Mouse (Mus musculus): Measurements from ENCODE around the gene Setd7. TPM values are rescaled to one million over a fixed set of nuclear protein-coding genes. Genes with fewer than 3 reads are reported as not detected.

Gene Setd7
- polyA plus RNA-seq, 1 experiment from 2014 or later, result 2.1 TPM

- Histone ChIP-seq H3K27me3 (replicated peaks; ENCODE audit: insufficient read depth, low read length) (no peaks in the 10 kb centered on the region), H3K9ac (replicated peaks; ENCODE audit: low read depth) (no peak overlapping the region), H3K4me1 (ENCODE audit: insufficient read depth, low read depth, low read length) (no peaks in the 10 kb centered on the region), H3K4me2 (replicated peaks; ENCODE audit: low read depth, low read length) (no peak overlapping the region), H3K9me3 (ENCODE audit: low read length) (no peaks in the 10 kb centered on the region), H3K27ac (ENCODE audit: low read length) (no peak overlapping the region), H3K4me3 (ENCODE audit: low read depth, low read length) (no peak overlapping the region), H3K36me3 (ENCODE audit: insufficient read depth, low read length) (peaks cover 30% of the 10 kb centered on the region)
- ATAC-seq (no peak), DNase-seq (ENCODE audit: low spot score) (no peak)
- 72% methylated on average over 9 of the region's 9 CpGs for WGBS
- TF ChIP-seq EP300 (IDR thresholded peaks at IDR 0.05) (no peak), CTCF (IDR thresholded peaks at IDR 0.05) (no peak)
Observed at GRCm38 (mm10) chr3:51534013-51534412, 26.7 kb downstream of the Setd7 start.

GRCm38 (mm10) chr3:51533573-51533972 is 27.1 kb downstream of the Setd7 start:
- Histone ChIP-seq H3K27ac (ENCODE audit: low read length) (no peak overlapping the region), H3K4me3 (ENCODE audit: low read depth, low read length) (no peak overlapping the region), H3K36me3 (ENCODE audit: insufficient read depth, low read length) (peaks cover 30% of the 10 kb centered on the region), H3K9ac (replicated peaks; ENCODE audit: low read depth) (no peak overlapping the region), H3K27me3 (replicated peaks; ENCODE audit: insufficient read depth, low read length) (no peaks in the 10 kb centered on the region), H3K9me3 (ENCODE audit: low read length) (no peaks in the 10 kb centered on the region), H3K4me2 (replicated peaks; ENCODE audit: low read depth, low read length) (no peak overlapping the region), H3K4me1 (ENCODE audit: insufficient read depth, low read depth, low read length) (no peaks in the 10 kb centered on the region)
- DNase-seq (ENCODE audit: low spot score) (no peak), ATAC-seq (no peak)
- TF ChIP-seq EP300 (IDR thresholded peaks at IDR 0.05), result no peak
- TF ChIP-seq CTCF (IDR thresholded peaks at IDR 0.05), result no peak
- WGBS, result 64% methylated on average over 5 of the region's 5 CpGs

- peaks cover 28% of the 10 kb centered on the region for H3K36me3 ChIP-seq (ENCODE audit: insufficient read depth, low read length)
- H3K4me1 ChIP-seq (ENCODE audit: insufficient read depth, low read depth, low read length), result no peaks in the 10 kb centered on the region
- H3K27me3 ChIP-seq (replicated peaks; ENCODE audit: insufficient read depth, low read length), result no peaks in the 10 kb centered on the region
- H3K4me2 ChIP-seq (replicated peaks; ENCODE audit: low read depth, low read length), result peak overlapping the region; percentile 9; the same call in 1 of the 2 replicates
- H3K9ac ChIP-seq (replicated peaks; ENCODE audit: low read depth), result no peak overlapping the region
- no peaks in the 10 kb centered on the region for H3K9me3 ChIP-seq (ENCODE audit: low read length)
- DNase-seq (ENCODE audit: low spot score) (no peak), ATAC-seq (no peak)
- no peak overlapping the region for H3K4me3 ChIP-seq (ENCODE audit: low read depth, low read length)
- TF ChIP-seq EP300 (IDR thresholded peaks at IDR 0.05) (no peak), CTCF (IDR thresholded peaks at IDR 0.05) (no peak)
- H3K27ac ChIP-seq (ENCODE audit: low read length), result peak overlapping the region; percentile 76
- WGBS, result 52% methylated on average over 5 of the region's 5 CpGs
Observed at GRCm38 (mm10) chr3:51532282-51532620, 28.4 kb downstream of the Setd7 start.

- ATAC-seq (peak; percentile 82), DNase-seq (ENCODE audit: low spot score) (peak; percentile 87)
- Histone ChIP-seq H3K27ac (ENCODE audit: low read length) (peak overlapping the region; percentile 76), H3K27me3 (replicated peaks; ENCODE audit: insufficient read depth, low read length) (no peaks in the 10 kb centered on the region), H3K4me1 (ENCODE audit: insufficient read depth, low read depth, low read length) (no peaks in the 10 kb centered on the region), H3K9ac (replicated peaks; ENCODE audit: low read depth) (no peak overlapping the region), H3K4me2 (replicated peaks; ENCODE audit: low read depth, low read length) (peak overlapping the region; percentile 9; the same call in 1 of the 2 replicates), H3K4me3 (ENCODE audit: low read depth, low read length) (no peak overlapping the region), H3K36me3 (ENCODE audit: insufficient read depth, low read length) (peaks cover 28% of the 10 kb centered on the region), H3K9me3 (ENCODE audit: low read length) (no peaks in the 10 kb centered on the region)
- WGBS, result 49% methylated on average over 13 of the region's 13 CpGs
- TF ChIP-seq EP300 (IDR thresholded peaks at IDR 0.05), result no peak
- TF ChIP-seq CTCF (IDR thresholded peaks at IDR 0.05), result no peak
Observed at GRCm38 (mm10) chr3:51531473-51532281, 29.0 kb downstream of the Setd7 start.

- ATAC-seq (no peak), DNase-seq (ENCODE audit: low spot score) (no peak)
- Histone ChIP-seq H3K9ac (replicated peaks; ENCODE audit: low read depth) (no peak overlapping the region), H3K4me2 (replicated peaks; ENCODE audit: low read depth, low read length) (no peak overlapping the region), H3K36me3 (ENCODE audit: insufficient read depth, low read length) (peaks cover 27% of the 10 kb centered on the region; the same call in 1 of the 2 replicates), H3K4me1 (ENCODE audit: insufficient read depth, low read depth, low read length) (no peaks in the 10 kb centered on the region), H3K27me3 (replicated peaks; ENCODE audit: insufficient read depth, low read length) (no peaks in the 10 kb centered on the region), H3K9me3 (ENCODE audit: low read length) (no peaks in the 10 kb centered on the region), H3K4me3 (ENCODE audit: low read depth, low read length) (no peak overlapping the region), H3K27ac (ENCODE audit: low read length) (no peak overlapping the region)
- WGBS, result 85% methylated on average over 13 of the region's 13 CpGs
- TF ChIP-seq CTCF (IDR thresholded peaks at IDR 0.05) (no peak), EP300 (IDR thresholded peaks at IDR 0.05) (no peak)
Observed at GRCm38 (mm10) chr3:51526891-51527290, 33.8 kb downstream of the Setd7 start.

- Histone ChIP-seq H3K36me3 (ENCODE audit: insufficient read depth, low read length) (peaks cover 34% of the 10 kb centered on the region; the same call in 1 of the 2 replicates), H3K4me3 (ENCODE audit: low read depth, low read length) (no peak overlapping the region), H3K27me3 (replicated peaks; ENCODE audit: insufficient read depth, low read length) (no peaks in the 10 kb centered on the region), H3K4me1 (ENCODE audit: insufficient read depth, low read depth, low read length) (no peaks in the 10 kb centered on the region), H3K27ac (ENCODE audit: low read length) (no peak overlapping the region), H3K9me3 (ENCODE audit: low read length) (no peaks in the 10 kb centered on the region), H3K4me2 (replicated peaks; ENCODE audit: low read depth, low read length) (no peak overlapping the region), H3K9ac (replicated peaks; ENCODE audit: low read depth) (no peak overlapping the region)
- DNase-seq (ENCODE audit: low spot score) (no peak), ATAC-seq (no peak)
- TF ChIP-seq EP300 (IDR thresholded peaks at IDR 0.05) (no peak), CTCF (IDR thresholded peaks at IDR 0.05) (no peak)
- WGBS, result 82% methylated on average over 16 of the region's 16 CpGs
Observed at GRCm38 (mm10) chr3:51525186-51525785, 35.4 kb downstream of the Setd7 start.

Data from lung, postnatal 0 days (tissue).